Mouse (Mus musculus): ENCODE data around the gene Tsku.

DNA sequence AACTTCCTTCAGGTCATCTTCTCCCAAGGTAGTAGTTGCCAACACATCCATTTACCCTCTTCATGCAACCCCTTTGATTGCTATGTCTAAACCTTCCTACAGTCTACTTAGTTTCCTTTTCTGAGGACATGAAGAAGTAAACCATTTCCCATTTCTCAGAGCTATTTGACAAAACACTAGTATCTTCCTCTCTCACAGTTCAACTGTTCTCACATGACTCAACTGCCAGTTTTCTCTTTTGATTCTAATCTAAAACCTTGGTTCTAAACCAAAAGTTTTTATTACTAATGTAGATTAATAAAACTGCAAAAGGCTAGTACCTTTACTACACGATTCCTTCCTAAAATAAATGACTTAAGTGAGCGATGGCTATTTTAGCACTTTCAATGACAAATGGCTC, 53.7 kb downstream of the Tsku start:
- TF ChIP-seq GATA1 (IDR thresholded peaks at IDR 0.05; ENCODE audit: low read length): no peak
- TF ChIP-seq TAL1 (IDR thresholded peaks at IDR 0.05; ENCODE audit: low read length): no peak

Data from erythroblast, embryonic 14.5 days (primary cell).